8 mouse cellular contexts compared by ENCODE assay signal in genomic region chr10:59920485-59920809, GRCm38 (mm10). TPM values are rescaled to one million over a fixed set of nuclear protein-coding genes. Genes with fewer than 3 reads are reported as not detected.
DNase-seq lines count a peak whose midpoint lies in the region; ATAC-seq and TF ChIP-seq lines count a peak whose summit lies in the region.

No protein-coding gene starts in this region.

- ATAC-seq in kidney, embryonic 15.5 days (replicated peaks; ENCODE audit: low FRiP score): no peak
- ATAC-seq in hindbrain, embryonic 14.5 days (ENCODE audit: low FRiP score): peak; percentile 13; the same call in 1 of the 2 replicates
- ATAC-seq in midbrain, embryonic 15.5 days (replicated peaks): peak; percentile 40

- H3K27me3 ChIP-seq in kidney, embryonic 15.5 days: no peaks in the 10 kb centered on the region
- no peaks in the 10 kb centered on the region for H3K27me3 ChIP-seq in hindbrain, embryonic 14.5 days (ENCODE audit: control insufficient read depth, insufficient read depth, low read length)
- H3K27me3 ChIP-seq in midbrain, embryonic 15.5 days (replicated peaks): no peaks in the 10 kb centered on the region

- WGBS in kidney, embryonic 15.5 days: 34% methylated on average over 7 of the region's 7 CpGs
- WGBS in hindbrain, embryonic 14.5 days: 27% methylated on average over 7 of the region's 7 CpGs
- WGBS in midbrain, embryonic 15.5 days: 28% methylated on average over 7 of the region's 7 CpGs

- no peaks in the 10 kb centered on the region for H3K36me3 ChIP-seq in kidney, embryonic 15.5 days
- H3K36me3 ChIP-seq in hindbrain, embryonic 14.5 days (replicated peaks; ENCODE audit: control insufficient read depth, insufficient read depth): no peaks in the 10 kb centered on the region
- no peaks in the 10 kb centered on the region for H3K36me3 ChIP-seq in midbrain, embryonic 15.5 days (replicated peaks)

- no peak for TF ChIP-seq POLR2A in cortical plate, adult 2 months (IDR thresholded peaks at IDR 0.05; ENCODE audit: extremely low read depth, insufficient read depth, low read length)

- peak overlapping the region; percentile 77 for H3K27ac ChIP-seq in kidney, embryonic 15.5 days
- H3K27ac ChIP-seq in cortical plate, adult 2 months (ENCODE audit: insufficient read depth, low read length): no peak overlapping the region
- peak overlapping the region; percentile 75 for H3K27ac ChIP-seq in hindbrain, embryonic 14.5 days
- H3K27ac ChIP-seq in midbrain, embryonic 15.5 days: peak overlapping the region; percentile 70

- peak overlapping the region; percentile 24 for H3K9ac ChIP-seq in kidney, embryonic 15.5 days
- H3K9ac ChIP-seq in hindbrain, embryonic 14.5 days: peak overlapping the region; percentile 63
- peak overlapping the region; percentile 35; the same call in 1 of the 2 replicates for H3K9ac ChIP-seq in midbrain, embryonic 15.5 days

- H3K4me3 ChIP-seq in kidney, embryonic 15.5 days (replicated peaks): peak overlapping the region; percentile 45
- peak overlapping the region; percentile 37; the same call in 1 of the 2 replicates for H3K4me3 ChIP-seq in cortical plate, adult 2 months (ENCODE audit: insufficient read depth, low read length)
- H3K4me3 ChIP-seq in hindbrain, embryonic 14.5 days (replicated peaks; ENCODE audit: low read length): peak overlapping the region; percentile 31
- H3K4me3 ChIP-seq in midbrain, embryonic 15.5 days: peak overlapping the region; percentile 36

- no peak for DNase-seq in kidney, postnatal 10 days
- DNase-seq in hindbrain, embryonic 14.5 days (ENCODE audit: low spot score): no peak
- DNase-seq in cerebellum, adult 11-12 months: no peak
- DNase-seq in retina, embryonic 14.5 days (ENCODE audit: low spot score): no peak
- no peak for DNase-seq in gastrocnemius, adult 18-20 months (ENCODE audit: low spot score)

- H3K9me3 ChIP-seq in kidney, embryonic 15.5 days (replicated peaks): no peaks in the 10 kb centered on the region
- no peaks in the 10 kb centered on the region for H3K9me3 ChIP-seq in hindbrain, embryonic 14.5 days (ENCODE audit: control insufficient read depth, low read length)
- H3K9me3 ChIP-seq in midbrain, embryonic 15.5 days: no peaks in the 10 kb centered on the region

- H3K4me1 ChIP-seq in kidney, embryonic 15.5 days: peaks cover 50% of the 10 kb centered on the region
- H3K4me1 ChIP-seq in cortical plate, adult 2 months (ENCODE audit: control insufficient read depth, insufficient read depth, low read length): no peaks in the 10 kb centered on the region
- H3K4me1 ChIP-seq in hindbrain, embryonic 14.5 days (replicated peaks; ENCODE audit: control insufficient read depth, insufficient read depth, low read length): peaks cover 18% of the 10 kb centered on the region
- peaks cover 29% of the 10 kb centered on the region for H3K4me1 ChIP-seq in midbrain, embryonic 15.5 days

- TF ChIP-seq CTCF in cortical plate, adult 2 months (IDR thresholded peaks at IDR 0.05; ENCODE audit: extremely low read depth, insufficient read depth, low read length): no peak

- peak overlapping the region; percentile 83 for H3K4me2 ChIP-seq in kidney, embryonic 15.5 days
- H3K4me2 ChIP-seq in hindbrain, embryonic 14.5 days (replicated peaks): peak overlapping the region; percentile 66
- H3K4me2 ChIP-seq in midbrain, embryonic 15.5 days: peak overlapping the region; percentile 80

RNA-seq across cellular contexts. Expression of gene Ddit4, which starts 31.2 kb away (rescaled TPM):
- polyA plus RNA-seq in kidney, embryonic 15.5 days (2015; fragmentation: Nextera tagmentation; extraction: Ambion mirVana): 31.0 and 36.3 TPM in 2 replicates
- polyA plus RNA-seq in cortical plate, adult 2 months (2012; rRNA removed): 35.7 and 38.3 TPM in 2 replicates
- 8.8 and 10.5 TPM in 2 replicates for polyA plus RNA-seq in hindbrain, embryonic 14.5 days (2014; fragmentation: Nextera tagmentation; extraction: Ambion mirVana)
- polyA plus RNA-seq in midbrain, embryonic 15.5 days (2015; fragmentation: Nextera tagmentation; extraction: Ambion mirVana): 52.6 and 59.4 TPM in 2 replicates
- 100 to 1,000 TPM in 1 of 2 experiments, 1 to 10 TPM in 1; 8.1 to 202 TPM for total RNA-seq in gastrocnemius, adult 18-20 months (2021)

RNA-seq across cellular contexts. Expression of gene Dnajb12, which starts 41.1 kb away (rescaled TPM):
- polyA plus RNA-seq in kidney, embryonic 15.5 days (2015; fragmentation: Nextera tagmentation; extraction: Ambion mirVana): 27.1 and 30.2 TPM in 2 replicates
- polyA plus RNA-seq in cortical plate, adult 2 months (2012; rRNA removed): 45.0 and 47.0 TPM in 2 replicates
- 20.6 and 22.5 TPM in 2 replicates for polyA plus RNA-seq in hindbrain, embryonic 14.5 days (2014; fragmentation: Nextera tagmentation; extraction: Ambion mirVana)
- polyA plus RNA-seq in midbrain, embryonic 15.5 days (2015; fragmentation: Nextera tagmentation; extraction: Ambion mirVana): 18.0 TPM in 2 replicates
- 10 to 100 TPM; 73.4 to 80.1 TPM for total RNA-seq in gastrocnemius, adult 18-20 months (2021)
